Mouse (Mus musculus) Patski (cell line): Measurements from ENCODE around the gene Gm28308. TPM values are rescaled to one million over a fixed set of nuclear protein-coding genes. Genes with fewer than 3 reads are reported as not detected.
A peak's percentile ranks its signal among the peaks of the same experiment; 100 is the strongest.

Experiments used
- ATAC-seq: fragments of 100-300 bp; one replicate; pipeline ENCODE4 v1.8.0; 2021
- CTCF ChIA-PET: fragments of 350-600 bp; sonication (Branson Sonifier 250); formaldehyde crosslinking; loops from one replicate; lab custom pipeline; 2022; ENCODE audit warnings: inconsistent platforms; lab: Charles Lee
- POLR2A ChIA-PET: fragments of 350-600 bp; sonication (Branson Sonifier 250); formaldehyde crosslinking; loops from one replicate; lab custom pipeline; 2022; ENCODE audit warnings: antibody characterized with exemption, inconsistent platforms; lab: Charles Lee
- DNase-seq: peaks from one replicate; pipeline ENCODE4 v3.0.0-alpha.2; 2011; ENCODE audit warnings: low read depth, low spot score
- H3K27me3 ChIP-seq: fragments of 371-371 bp; one replicate; pipeline ENCODE4 v1.5.1; 2021
- CTCF ChIP-seq: fragments of 100-300 bp; IDR thresholded peaks from one replicate; pipeline ENCODE4 v1.5.1; 2021
- in situ Hi-C: fragments of 300-500 bp; cut with MboI; formaldehyde crosslinking; loops from 3 replicates; pipeline ENCODE4 v1.11.1; 2018; ENCODE audit warnings: low pct_unique_long_range_greater_than_20kb, mixed read lengths
- polyA plus RNA-seq: library from polyadenylated mRNA; unstranded; gene quantifications from one replicate; pipeline ENCODE4 v1.2.3, GENCODE M21; 2021

Gene Gm28308
- polyA plus RNA-seq, 1 experiment from 2014 or later, result 8.7 TPM

DNA sequence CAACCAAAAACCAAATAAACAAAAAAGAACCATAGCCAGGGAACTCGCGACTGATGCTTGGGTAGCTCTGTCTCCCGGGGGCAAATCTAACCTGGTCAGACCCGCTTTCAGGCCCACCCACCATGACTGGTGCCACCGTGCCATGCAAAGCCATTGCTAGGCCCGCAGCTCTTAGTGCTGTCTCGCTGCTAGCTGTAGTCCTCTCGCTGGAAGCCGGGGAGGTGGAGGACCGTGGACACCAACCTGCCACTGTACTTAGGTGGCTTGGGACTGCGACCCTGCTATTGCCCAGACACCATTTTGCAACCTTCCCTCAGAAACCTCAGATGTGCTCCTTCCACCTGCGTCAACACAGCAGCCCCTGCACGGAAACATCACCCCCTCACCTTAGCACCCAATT, 1.2 kb downstream of the Gm28308 start:
- no peak for TF ChIP-seq CTCF
- in situ Hi-C loops, result loop anchor here (25.0 kb wide), 1 partner anchor 500 kb away; no protein-coding TSS in a partner anchor
- ChIA-PET POLR2A (interaction anchor here (1.4 to 37.4 kb wide), 6 partner anchors 11 to 207 kb away, joined by 4 to 778 read pairs (median 80); partner anchors contain the start of genes 5730596B20Rik, Hoxa1, Hoxa10 and Hoxa11), CTCF (interaction anchor here (1.0 to 3.4 kb wide), 7 partner anchors 9 to 34 kb away, joined by 3 to 21 read pairs (median 6); partner anchors contain the start of genes Hoxa10, Hoxa11, Hoxa7 and Hoxa9)
- DNase-seq (no peak), ATAC-seq (no peak)
- H3K27me3 ChIP-seq, result no peaks in the 10 kb centered on the region

DNA sequence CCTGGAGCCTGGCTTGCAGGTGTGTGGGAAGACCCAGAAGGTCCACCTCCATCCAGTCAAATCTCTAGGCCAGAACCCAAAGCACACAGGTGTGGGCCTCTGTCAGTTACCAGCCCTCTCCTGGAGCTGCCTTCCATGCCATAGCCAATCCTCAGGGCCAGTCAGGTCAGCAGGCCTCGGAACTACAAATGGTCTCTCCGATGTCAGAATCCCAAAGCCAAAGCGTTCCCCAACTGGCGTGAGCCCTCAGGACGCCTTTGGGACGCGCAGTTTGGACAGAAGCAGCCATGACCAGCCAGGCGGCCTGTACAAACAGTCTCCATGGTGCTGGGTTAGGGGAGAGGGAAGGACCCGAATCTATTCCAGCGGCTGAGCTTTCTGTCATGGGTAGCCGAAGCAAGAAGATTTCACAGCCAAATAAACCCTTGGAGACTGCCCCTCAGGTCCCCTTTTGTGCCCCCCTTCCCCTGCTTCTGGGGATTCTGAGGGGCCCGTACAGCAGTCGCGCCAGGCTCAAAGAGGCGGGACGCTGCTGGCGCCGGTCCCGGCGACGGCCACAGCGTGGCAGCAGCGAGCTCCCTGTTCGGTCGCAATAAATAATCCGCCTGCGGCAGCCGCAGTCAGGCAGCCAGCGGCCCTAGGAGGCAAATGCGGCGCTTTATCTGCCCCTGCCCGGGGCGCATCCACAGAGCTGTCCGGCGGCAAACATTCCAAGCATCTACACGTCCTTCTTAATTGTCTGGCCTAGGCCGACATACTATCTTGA, 1.8 kb downstream of the Gm28308 start:
- ATAC-seq (peak; percentile 19), DNase-seq (no peak)
- TF ChIP-seq CTCF, result no peak
- ChIA-PET POLR2A (interaction anchor here (0.5 to 37.4 kb wide), 7 partner anchors 12 to 275 kb away, joined by 3 to 778 read pairs (median 6); partner anchors contain the start of genes 5730596B20Rik, Hoxa1, Hoxa10 and Hoxa11), CTCF (interaction anchor here (0.8 to 3.4 kb wide), 13 partner anchors 9 to 209 kb away, joined by 3 to 21 read pairs (median 4); partner anchors contain the start of genes 5730596B20Rik, Hoxa10, Hoxa11 and Hoxa7)
- H3K27me3 ChIP-seq, result no peaks in the 10 kb centered on the region
- in situ Hi-C loops, result loop anchor here (25.0 kb wide), 1 partner anchor 499 kb away; no protein-coding TSS in a partner anchor

- POLR2A ChIA-PET, result interaction anchor here (0.6 to 37.4 kb wide), 5 partner anchors 14 to 274 kb away, joined by 3 to 778 read pairs (median 153); partner anchors contain the start of genes 5730596B20Rik, Hoxa10, Hoxa11 and Hoxa7
- DNase-seq (no peak), ATAC-seq (no peak)
- TF ChIP-seq CTCF, result no peak
- in situ Hi-C loops, result loop anchor here (5.0 to 25.0 kb wide), 3 partner anchors 202 to 497 kb away; no protein-coding TSS in a partner anchor
- CTCF ChIA-PET, result interaction anchor here (1.2 to 3.4 kb wide), 6 partner anchors 11 to 32 kb away, joined by 3 to 21 read pairs (median 4); partner anchors contain the start of genes 5730596B20Rik, Hoxa10 and Hoxa7
- no peaks in the 10 kb centered on the region for H3K27me3 ChIP-seq
These were observed 3.5 kb downstream of the Gm28308 start for GRCm38 (mm10) chr6:52209685-52210046.

GRCm38 (mm10) chr6:52208868-52209684, 4.1 kb downstream of the Gm28308 start:
- no peak for ATAC-seq
- in situ Hi-C loops, result loop anchor here (5.0 to 25.0 kb wide), 3 partner anchors 202 to 497 kb away; no protein-coding TSS in a partner anchor
- ChIA-PET POLR2A (interaction anchor here (0.6 to 37.4 kb wide), 5 partner anchors 14 to 274 kb away, joined by 3 to 778 read pairs (median 153); partner anchors contain the start of genes 5730596B20Rik, Hoxa10, Hoxa11 and Hoxa7), CTCF (interaction anchor here (1.5 to 3.4 kb wide), 3 partner anchors 12 to 31 kb away, joined by 3 to 21 read pairs (median 5); partner anchors contain the start of genes 5730596B20Rik and Hoxa7)
- no peak for TF ChIP-seq CTCF
- no peaks in the 10 kb centered on the region for H3K27me3 ChIP-seq
- no peak for DNase-seq

GRCm38 (mm10) chr6:52208072-52208867, 4.9 kb downstream of the Gm28308 start, which contains the start of gene Hoxa6:
Gene Hoxa6 (minus strand): TSS chr6:52208722.
- H3K27me3 ChIP-seq, result no peaks in the 10 kb centered on the region
- DNase-seq (no peak), ATAC-seq (no peak)
- ChIA-PET CTCF (no interaction called here), POLR2A (interaction anchor here (1.0 to 37.4 kb wide), 4 partner anchors 15 to 50 kb away, joined by 3 to 778 read pairs (median 266); partner anchors contain the start of genes 5730596B20Rik, Hoxa10, Hoxa11 and Hoxa7)
- in situ Hi-C loops, result loop anchor here (5.0 to 25.0 kb wide), 3 partner anchors 201 to 496 kb away; no protein-coding TSS in a partner anchor
- TF ChIP-seq CTCF, result no peak

- CTCF ChIA-PET, result no interaction called here
- POLR2A ChIA-PET, result interaction anchor here (11.3 to 37.4 kb wide), 2 partner anchors 16 to 30 kb away, joined by 153 to 378 read pairs; partner anchors contain the start of genes 5730596B20Rik and Hoxa7
- H3K27me3 ChIP-seq, result no peaks in the 10 kb centered on the region
- no peak for TF ChIP-seq CTCF
- no peak for DNase-seq
- ATAC-seq, result no peak
- in situ Hi-C loops, result loop anchor here (5.0 to 25.0 kb wide), 3 partner anchors 200 to 495 kb away; no protein-coding TSS in a partner anchor
These were observed 5.5 kb downstream of the Gm28308 start for GRCm38 (mm10) chr6:52207684-52207976.

DNA sequence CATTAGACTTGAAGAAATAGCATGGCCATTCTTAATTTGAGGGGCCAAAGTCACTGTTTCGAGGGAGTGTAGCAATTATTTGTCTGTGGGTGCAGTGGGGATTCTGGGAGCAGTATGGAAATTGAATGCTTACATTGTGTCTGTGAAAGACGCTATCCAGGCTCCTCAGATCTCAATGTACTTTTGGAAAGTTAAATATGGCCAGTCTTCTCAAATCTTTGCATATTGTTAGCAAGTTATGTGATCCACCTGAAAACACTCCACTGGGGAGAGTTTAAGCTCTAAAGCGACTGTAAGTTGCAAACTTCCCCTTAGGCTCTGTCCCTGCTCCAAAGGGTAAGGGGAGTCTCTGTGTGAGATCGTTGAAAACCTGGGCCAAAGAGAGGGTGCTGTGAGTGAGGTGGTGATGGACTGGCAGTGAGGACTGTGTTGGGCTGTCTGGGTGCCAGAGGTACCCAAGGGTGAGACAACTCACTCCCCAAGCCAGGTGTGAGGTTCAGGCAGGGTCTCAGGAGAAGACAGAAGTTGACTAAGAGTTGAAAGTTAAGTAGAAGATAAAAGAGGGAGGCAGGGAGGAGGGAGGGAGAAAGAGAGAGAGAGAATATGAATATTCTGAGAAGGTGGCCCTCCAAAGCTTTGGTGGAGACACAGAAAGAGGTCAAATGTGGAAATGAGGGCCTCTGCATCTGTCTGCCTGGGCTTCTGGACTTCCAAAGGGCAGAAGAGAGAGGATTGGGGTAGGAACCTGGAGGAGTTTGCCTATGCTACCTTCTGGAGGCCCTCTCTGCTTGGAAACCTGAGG, 6.1 kb downstream of the Gm28308 start:
- TF ChIP-seq CTCF, result no peak
- ChIA-PET CTCF (interaction anchor here (0.9 kb wide), 1 partner anchor 203 kb away, joined by 3 read pairs; no protein-coding TSS in a partner anchor), POLR2A (interaction anchor here (11.3 to 37.4 kb wide), 2 partner anchors 16 to 29 kb away, joined by 153 to 378 read pairs; partner anchors contain the start of genes 5730596B20Rik and Hoxa7)
- in situ Hi-C loops, result loop anchor here (5.0 to 25.0 kb wide), 3 partner anchors 200 to 495 kb away; no protein-coding TSS in a partner anchor
- DNase-seq, result no peak
- ATAC-seq, result no peak
- H3K27me3 ChIP-seq, result no peaks in the 10 kb centered on the region
